Mouse (Mus musculus) hindbrain, embryonic 10.5 days (tissue): Measurements from ENCODE around the gene Bdh2. TPM values are rescaled to one million over a fixed set of nuclear protein-coding genes. Genes with fewer than 3 reads are reported as not detected.
A peak's percentile ranks its signal among the peaks of the same experiment; 100 is the strongest.

Experiments
- DNase-seq: peaks from one replicate; pipeline ENCODE4 v3.0.0-alpha.2; 2017; ENCODE audit warnings: low spot score
- H3K27ac ChIP-seq: fragments of 300-500 bp; sonication (generic); 2 replicates; pipeline ENCODE4 v1.5.1; 2016; ENCODE audit warnings: mild to moderate bottlenecking, moderate library complexity
- H3K27me3 ChIP-seq: fragments of 300-500 bp; sonication (generic); 2 replicates; pipeline ENCODE4 v1.6.1; 2016; ENCODE audit warnings: mild to moderate bottlenecking; ENCODE audit not compliant: poor library complexity, insufficient read depth, severe bottlenecking
- H3K36me3 ChIP-seq: fragments of 300-500 bp; sonication (generic); 2 replicates; pipeline ENCODE4 v1.6.1; 2016; ENCODE audit warnings: mild to moderate bottlenecking, moderate library complexity
- H3K4me1 ChIP-seq: fragments of 300-500 bp; sonication (generic); replicated peaks from 2 replicates; pipeline ENCODE4 v1.6.1; 2016; ENCODE audit warnings: mild to moderate bottlenecking
- H3K4me3 ChIP-seq: fragments of 300-500 bp; sonication (generic); 2 replicates; pipeline ENCODE4 v1.5.1; 2016; ENCODE audit warnings: mild to moderate bottlenecking, moderate library complexity
- H3K9me3 ChIP-seq: fragments of 300-500 bp; sonication (generic); 2 replicates; pipeline ENCODE4 v1.6.1; 2016; ENCODE audit warnings: mild to moderate bottlenecking, moderate library complexity
- WGBS: fragments of 180-500 bp; shearing (Covaris S2); methylation state at CpG from one replicate; pipeline ENCODE4 v1.1.7; 2016; 5-methylcytosine and 5-hydroxymethylcytosine counted together
- polyA plus RNA-seq: library from polyadenylated mRNA; unstranded; fragments of >200 nt; fragmentation: Nextera tagmentation; extraction: Ambion mirVana; gene quantifications from 2 replicates; pipeline ENCODE4 v1.2.1, GENCODE M21; 2016

Gene Bdh2
- polyA plus RNA-seq, 1 experiment from 2014 or later = 3.5 TPM

- peaks cover 62% of the 10 kb centered on the region for H3K36me3 ChIP-seq
- no peaks in the 10 kb centered on the region for H3K9me3 ChIP-seq
- no peaks in the 10 kb centered on the region for H3K27me3 ChIP-seq
- H3K27ac ChIP-seq = no peak overlapping the region
- 94% methylated on average over 13 of the region's 13 CpGs for WGBS
- no peak for DNase-seq
- no peaks in the 10 kb centered on the region for H3K4me1 ChIP-seq
- H3K4me3 ChIP-seq = no peak overlapping the region
Observed at GRCm38 (mm10) chr3:135273047-135273446, 8.0 kb upstream of the Bdh2 start.

- H3K36me3 ChIP-seq = no peaks in the 10 kb centered on the region
- peaks cover 3% of the 10 kb centered on the region; the same call in 1 of the 2 replicates for H3K4me1 ChIP-seq
- H3K27me3 ChIP-seq = no peaks in the 10 kb centered on the region
- no peak for DNase-seq
- WGBS = 77% methylated on average over 4 of the region's 4 CpGs
- H3K9me3 ChIP-seq = no peaks in the 10 kb centered on the region
- H3K27ac ChIP-seq = peak overlapping the region; percentile 88
- no peak overlapping the region for H3K4me3 ChIP-seq
Observed at GRCm38 (mm10) chr3:135280160-135280559, 861 bp upstream of the Bdh2 start.

- Histone ChIP-seq H3K27ac (no peak overlapping the region), H3K36me3 (no peaks in the 10 kb centered on the region), H3K9me3 (no peaks in the 10 kb centered on the region), H3K4me3 (no peak overlapping the region), H3K4me1 (peaks cover 3% of the 10 kb centered on the region; the same call in 1 of the 2 replicates), H3K27me3 (no peaks in the 10 kb centered on the region)
- 82% methylated on average over 8 of the region's 8 CpGs for WGBS
- no peak for DNase-seq
Observed at GRCm38 (mm10) chr3:135281701-135282100, 680 bp downstream of the Bdh2 start.

GRCm38 (mm10) chr3:135285256-135285655, 4.2 kb downstream of the Bdh2 start:
- Histone ChIP-seq H3K4me1 (peaks cover 3% of the 10 kb centered on the region; the same call in 1 of the 2 replicates), H3K9me3 (no peaks in the 10 kb centered on the region), H3K36me3 (no peaks in the 10 kb centered on the region), H3K27me3 (no peaks in the 10 kb centered on the region), H3K27ac (no peak overlapping the region), H3K4me3 (no peak overlapping the region)
- WGBS = 89% methylated on average over 11 of the region's 11 CpGs
- no peak for DNase-seq

- no peaks in the 10 kb centered on the region for H3K36me3 ChIP-seq
- H3K9me3 ChIP-seq = no peaks in the 10 kb centered on the region
- 86% methylated on average over 3 of the region's 3 CpGs for WGBS
- H3K27ac ChIP-seq = no peak overlapping the region
- no peak overlapping the region for H3K4me3 ChIP-seq
- no peak for DNase-seq
- H3K4me1 ChIP-seq = peaks cover under 1% of the 10 kb centered on the region; the same call in 1 of the 2 replicates
- no peaks in the 10 kb centered on the region for H3K27me3 ChIP-seq
Observed at GRCm38 (mm10) chr3:135285807-135286206, 4.8 kb downstream of the Bdh2 start.

GRCm38 (mm10) chr3:135288138-135288750, 7.2 kb downstream of the Bdh2 start:
- Histone ChIP-seq H3K27me3 (no peaks in the 10 kb centered on the region), H3K4me1 (no peaks in the 10 kb centered on the region), H3K27ac (no peak overlapping the region), H3K36me3 (no peaks in the 10 kb centered on the region), H3K4me3 (no peak overlapping the region), H3K9me3 (no peaks in the 10 kb centered on the region)
- no peak for DNase-seq
- WGBS = 91% methylated on average over 8 of the region's 8 CpGs

GRCm38 (mm10) chr3:135289148-135289547, 8.1 kb downstream of the Bdh2 start:
- no peak for DNase-seq
- Histone ChIP-seq H3K4me1 (no peaks in the 10 kb centered on the region; the same call in 1 of the 2 replicates), H3K27me3 (no peaks in the 10 kb centered on the region), H3K36me3 (no peaks in the 10 kb centered on the region), H3K9me3 (no peaks in the 10 kb centered on the region), H3K4me3 (no peak overlapping the region), H3K27ac (no peak overlapping the region)
- 90% methylated on average over 1 of the region's 1 CpGs for whole genome bisulfite sequencing

GRCm38 (mm10) chr3:135290249-135290894, 9.4 kb downstream of the Bdh2 start:
- H3K36me3 ChIP-seq = no peaks in the 10 kb centered on the region
- no peaks in the 10 kb centered on the region; the same call in 1 of the 2 replicates for H3K4me1 ChIP-seq
- no peaks in the 10 kb centered on the region for H3K27me3 ChIP-seq
- H3K9me3 ChIP-seq = no peaks in the 10 kb centered on the region
- peak; percentile 52 for DNase-seq
- H3K27ac ChIP-seq = no peak overlapping the region
- WGBS = 93% methylated on average over 7 of the region's 7 CpGs
- no peak overlapping the region for H3K4me3 ChIP-seq

- no peak overlapping the region for H3K4me3 ChIP-seq
- no peaks in the 10 kb centered on the region for H3K9me3 ChIP-seq
- H3K4me1 ChIP-seq = no peaks in the 10 kb centered on the region; the same call in 1 of the 2 replicates
- peak; percentile 20 for DNase-seq
- H3K27me3 ChIP-seq = no peaks in the 10 kb centered on the region
- no peak overlapping the region for H3K27ac ChIP-seq
- 44% methylated on average over 7 of the region's 7 CpGs for WGBS
- no peaks in the 10 kb centered on the region for H3K36me3 ChIP-seq
Observed at GRCm38 (mm10) chr3:135293703-135294102, 12.7 kb downstream of the Bdh2 start.

- 93% methylated on average over 1 of the region's 1 CpGs for WGBS
- no peaks in the 10 kb centered on the region for H3K9me3 ChIP-seq
- no peak overlapping the region for H3K27ac ChIP-seq
- no peaks in the 10 kb centered on the region; the same call in 1 of the 2 replicates for H3K4me1 ChIP-seq
- DNase-seq = no peak
- no peaks in the 10 kb centered on the region for H3K36me3 ChIP-seq
- H3K4me3 ChIP-seq = no peak overlapping the region
- no peaks in the 10 kb centered on the region for H3K27me3 ChIP-seq
Observed at GRCm38 (mm10) chr3:135295559-135295958, 14.5 kb downstream of the Bdh2 start.

GRCm38 (mm10) chr3:135298560-135298959, 17.5 kb downstream of the Bdh2 start:
- Histone ChIP-seq H3K4me3 (no peak overlapping the region), H3K27ac (no peak overlapping the region), H3K36me3 (no peaks in the 10 kb centered on the region), H3K9me3 (no peaks in the 10 kb centered on the region), H3K27me3 (no peaks in the 10 kb centered on the region), H3K4me1 (peaks cover 8% of the 10 kb centered on the region)
- no peak for DNase-seq
- WGBS = 89% methylated on average over 3 of the region's 3 CpGs

- Histone ChIP-seq H3K27ac (no peak overlapping the region), H3K27me3 (no peaks in the 10 kb centered on the region), H3K9me3 (no peaks in the 10 kb centered on the region), H3K4me1 (peaks cover 23% of the 10 kb centered on the region), H3K4me3 (no peak overlapping the region), H3K36me3 (no peaks in the 10 kb centered on the region)
- no peak for DNase-seq
- 77% methylated on average over 6 of the region's 6 CpGs for WGBS
Observed at GRCm38 (mm10) chr3:135300081-135300480, 19.1 kb downstream of the Bdh2 start.

GRCm38 (mm10) chr3:135304060-135304459, 23.0 kb downstream of the Bdh2 start:
- Histone ChIP-seq H3K36me3 (no peaks in the 10 kb centered on the region), H3K9me3 (no peaks in the 10 kb centered on the region), H3K4me3 (no peak overlapping the region), H3K27ac (peak overlapping the region; percentile 66; the same call in 1 of the 2 replicates), H3K4me1 (peaks cover 46% of the 10 kb centered on the region), H3K27me3 (peaks cover 18% of the 10 kb centered on the region)
- peak; percentile 42 for DNase-seq
- 10% methylated on average over 6 of the region's 6 CpGs for WGBS
